Mouse (Mus musculus) heart, postnatal 0 days (tissue): Measurements from ENCODE around the gene Mri1.

Experiments
- CTCF ChIP-seq: IDR thresholded peaks from 2 replicates; pipeline ENCODE4 v1.5.1; 2016; ENCODE audit warnings: antibody characterized with exemption, control low read depth, low read depth
- EP300 ChIP-seq: IDR thresholded peaks from 2 replicates; pipeline ENCODE4 v1.6.1; 2016; ENCODE audit warnings: antibody characterized with exemption, low read depth

- TF ChIP-seq CTCF, result no peak
- TF ChIP-seq EP300, result no peak; the same call in 1 of the 2 replicates
Observed at GRCm38 (mm10) chr8:84200652-84201544, 56.2 kb downstream of the Mri1 start.
